Mouse (Mus musculus): ENCODE data around the gene Syn3.

The Syn3 gene

GRCm38 (mm10) chr10:86339121-86339520 lies 159.6 kb downstream of the Syn3 start:
- no peak for DNase-seq (ENCODE audit: low read depth, low spot score)

GRCm38 (mm10) chr10:86338121-86338715 lies 160.5 kb downstream of the Syn3 start:
- DNase-seq (ENCODE audit: low read depth, low spot score): no peak

- DNase-seq (ENCODE audit: low read depth, low spot score): no peak
These were observed 161.5 kb downstream of the Syn3 start for GRCm38 (mm10) chr10:86337239-86337638.

- DNase-seq (ENCODE audit: low read depth, low spot score): no peak
These were observed 162.2 kb downstream of the Syn3 start for GRCm38 (mm10) chr10:86336506-86336905.

- no peak for DNase-seq (ENCODE audit: low read depth, low spot score)
These were observed 164.1 kb downstream of the Syn3 start for GRCm38 (mm10) chr10:86334581-86334980.

- no peak for DNase-seq (ENCODE audit: low read depth, low spot score)
These were observed 165.8 kb downstream of the Syn3 start for GRCm38 (mm10) chr10:86332942-86333341.

GRCm38 (mm10) chr10:86331681-86332281 lies 166.9 kb downstream of the Syn3 start:
- no peak for DNase-seq (ENCODE audit: low read depth, low spot score)

GRCm38 (mm10) chr10:86330993-86331680 lies 167.6 kb downstream of the Syn3 start:
- DNase-seq (ENCODE audit: low read depth, low spot score): no peak

- DNase-seq (ENCODE audit: low read depth, low spot score): no peak
These were observed 169.3 kb downstream of the Syn3 start for GRCm38 (mm10) chr10:86329241-86329882.

GRCm38 (mm10) chr10:86328691-86329090 lies 170.0 kb downstream of the Syn3 start:
- no peak for DNase-seq (ENCODE audit: low read depth, low spot score)

- no peak for DNase-seq (ENCODE audit: low read depth, low spot score)
These were observed 170.6 kb downstream of the Syn3 start for GRCm38 (mm10) chr10:86328143-86328542.

- DNase-seq (ENCODE audit: low read depth, low spot score): no peak
These were observed 173.4 kb downstream of the Syn3 start for GRCm38 (mm10) chr10:86325272-86325671.

- no peak for DNase-seq (ENCODE audit: low read depth, low spot score)
These were observed 175.3 kb downstream of the Syn3 start for GRCm38 (mm10) chr10:86323275-86323994.

- DNase-seq (ENCODE audit: low read depth, low spot score): no peak
These were observed 176.7 kb downstream of the Syn3 start for GRCm38 (mm10) chr10:86322006-86322405.

GRCm38 (mm10) chr10:86321194-86321593 lies 177.5 kb downstream of the Syn3 start:
- no peak for DNase-seq (ENCODE audit: low read depth, low spot score)

GRCm38 (mm10) chr10:86320204-86320603 lies 178.5 kb downstream of the Syn3 start:
- DNase-seq (ENCODE audit: low read depth, low spot score): no peak

GRCm38 (mm10) chr10:86319526-86319925 lies 179.2 kb downstream of the Syn3 start:
- no peak for DNase-seq (ENCODE audit: low read depth, low spot score)

- no peak for DNase-seq (ENCODE audit: low read depth, low spot score)
These were observed 180.1 kb downstream of the Syn3 start for GRCm38 (mm10) chr10:86318552-86319140.

- DNase-seq (ENCODE audit: low read depth, low spot score): no peak
These were observed 181.1 kb downstream of the Syn3 start for GRCm38 (mm10) chr10:86317633-86318032.

- no peak for DNase-seq (ENCODE audit: low read depth, low spot score)
These were observed 183.2 kb downstream of the Syn3 start for GRCm38 (mm10) chr10:86315513-86315912.

- no peak for DNase-seq (ENCODE audit: low read depth, low spot score)
These were observed 185.2 kb downstream of the Syn3 start for GRCm38 (mm10) chr10:86313448-86313847.

Measured in retina, postnatal 7 days (tissue).